Mouse (Mus musculus): ENCODE data around the gene Mfsd8.
A peak's percentile ranks its signal among the peaks of the same experiment; 100 is the strongest.
"Not testable (repeated sequence)": the region's sequence is repeated elsewhere in the genome, so short reads cannot be mapped to it uniquely, and the experiment has no call there.

Mfsd8 gene

GRCm38 (mm10) chr3:40846473-40846956 is at the start of gene Mfsd8:
Gene Mfsd8 (minus strand): TSS chr3:40846886.
- H3K9me3 ChIP-seq (ENCODE audit: low read length); H3K27me3 ChIP-seq (ENCODE audit: insufficient read depth, low read length); H3K36me3 ChIP-seq (ENCODE audit: insufficient read depth, low read length); H3K4me1 ChIP-seq (replicated peaks; ENCODE audit: low read depth, low read length): not testable (repeated sequence)
- 0 out of 2 replicates have a peak, but pooled peaks have one; percentile 18 for TF ChIP-seq CTCF (conservative IDR thresholded peaks at IDR 0.05; ENCODE audit: low read length)
- H3K4me3 ChIP-seq (replicated peaks; ENCODE audit: low read length) = peak within 1 kb of the TSS; percentile 81

GRCm38 (mm10) chr3:40894336-40894735 is 47.6 kb upstream of the Mfsd8 start:
- peak overlapping the region; percentile 83 for H3K4me3 ChIP-seq (replicated peaks; ENCODE audit: low read length)
- H3K36me3 ChIP-seq (ENCODE audit: insufficient read depth, low read length); H3K27me3 ChIP-seq (ENCODE audit: insufficient read depth, low read length); H3K9me3 ChIP-seq (ENCODE audit: low read length); H3K4me1 ChIP-seq (replicated peaks; ENCODE audit: low read depth, low read length): not testable (repeated sequence)

- peak; percentile 18 for TF ChIP-seq CTCF (conservative IDR thresholded peaks at IDR 0.05; ENCODE audit: low read length)
- H3K36me3 ChIP-seq (ENCODE audit: insufficient read depth, low read length); H3K4me1 ChIP-seq (replicated peaks; ENCODE audit: low read depth, low read length); H3K9me3 ChIP-seq (ENCODE audit: low read length); H3K27me3 ChIP-seq (ENCODE audit: insufficient read depth, low read length): not testable (repeated sequence)
- H3K4me3 ChIP-seq (replicated peaks; ENCODE audit: low read length) = peak overlapping the region; percentile 83
Measured at GRCm38 (mm10) chr3:40893816-40894258, 47.2 kb upstream of the Mfsd8 start.

GRCm38 (mm10) chr3:40853123-40853738 is 6.5 kb upstream of the Mfsd8 start:
- H3K9me3 ChIP-seq (ENCODE audit: low read length); H3K27me3 ChIP-seq (ENCODE audit: insufficient read depth, low read length); H3K36me3 ChIP-seq (ENCODE audit: insufficient read depth, low read length); H3K4me3 ChIP-seq (replicated peaks; ENCODE audit: low read length); H3K4me1 ChIP-seq (replicated peaks; ENCODE audit: low read depth, low read length): not testable (repeated sequence)

GRCm38 (mm10) chr3:40847936-40848335 is 1.2 kb upstream of the Mfsd8 start:
- not testable (repeated sequence) for H3K4me1 ChIP-seq (replicated peaks; ENCODE audit: low read depth, low read length); H3K9me3 ChIP-seq (ENCODE audit: low read length); H3K4me3 ChIP-seq (replicated peaks; ENCODE audit: low read length); H3K36me3 ChIP-seq (ENCODE audit: insufficient read depth, low read length); H3K27me3 ChIP-seq (ENCODE audit: insufficient read depth, low read length)

- not testable (repeated sequence) for H3K27me3 ChIP-seq (ENCODE audit: insufficient read depth, low read length); H3K36me3 ChIP-seq (ENCODE audit: insufficient read depth, low read length)
Measured at GRCm38 (mm10) chr3:40847018-40847417, 332 bp upstream of the Mfsd8 start.

GRCm38 (mm10) chr3:40846957-40847017 is 101 bp upstream of the Mfsd8 start, which contains the start of gene Abhd18:
Gene Abhd18 (plus strand): TSS chr3:40846970.
- H3K4me1 ChIP-seq (replicated peaks; ENCODE audit: low read depth, low read length); H3K9me3 ChIP-seq (ENCODE audit: low read length); H3K36me3 ChIP-seq (ENCODE audit: insufficient read depth, low read length); H3K27me3 ChIP-seq (ENCODE audit: insufficient read depth, low read length): not testable (repeated sequence)
- peak within 1 kb of the TSS; percentile 81 for H3K4me3 ChIP-seq (replicated peaks; ENCODE audit: low read length)

More at GRCm38 (mm10) chr3:40847018-40847417, 332 bp upstream of the Mfsd8 start:
- not testable (repeated sequence) for H3K4me1 ChIP-seq (replicated peaks; ENCODE audit: low read depth, low read length); H3K9me3 ChIP-seq (ENCODE audit: low read length)
- peak overlapping the region; percentile 81 for H3K4me3 ChIP-seq (replicated peaks; ENCODE audit: low read length)

- peak overlapping the region; percentile 81 for H3K4me3 ChIP-seq (replicated peaks; ENCODE audit: low read length)
- H3K9me3 ChIP-seq (ENCODE audit: low read length); H3K36me3 ChIP-seq (ENCODE audit: insufficient read depth, low read length); H3K4me1 ChIP-seq (replicated peaks; ENCODE audit: low read depth, low read length); H3K27me3 ChIP-seq (ENCODE audit: insufficient read depth, low read length): not testable (repeated sequence)
Measured at GRCm38 (mm10) chr3:40845521-40845920, 1.2 kb downstream of the Mfsd8 start.

GRCm38 (mm10) chr3:40813275-40813674 is 33.4 kb downstream of the Mfsd8 start:
- Histone ChIP-seq H3K36me3 (ENCODE audit: insufficient read depth, low read length) (peaks cover 87% of the 10 kb centered on the region), H3K9me3 (ENCODE audit: low read length) (no peaks in the 10 kb centered on the region), H3K27me3 (ENCODE audit: insufficient read depth, low read length) (no peaks in the 10 kb centered on the region), H3K4me1 (replicated peaks; ENCODE audit: low read depth, low read length) (peaks cover 15% of the 10 kb centered on the region), H3K4me3 (replicated peaks; ENCODE audit: low read length) (no peak overlapping the region)
- TF ChIP-seq POU5F1 (IDR thresholded peaks at IDR 0.05; ENCODE audit: borderline replicate concordance, low read length) (no peak), CTCF (conservative IDR thresholded peaks at IDR 0.05; ENCODE audit: low read length) (no peak), NANOG (IDR thresholded peaks at IDR 0.05; ENCODE audit: borderline replicate concordance, low read length) (no peak)

- TF ChIP-seq POU5F1 (IDR thresholded peaks at IDR 0.05; ENCODE audit: borderline replicate concordance, low read length) (no peak), CTCF (conservative IDR thresholded peaks at IDR 0.05; ENCODE audit: low read length) (no peak), NANOG (IDR thresholded peaks at IDR 0.05; ENCODE audit: borderline replicate concordance, low read length) (no peak)
- peaks cover 33% of the 10 kb centered on the region for H3K4me1 ChIP-seq (replicated peaks; ENCODE audit: low read depth, low read length)
- H3K27me3 ChIP-seq (ENCODE audit: insufficient read depth, low read length) = no peaks in the 10 kb centered on the region
- H3K4me3 ChIP-seq (replicated peaks; ENCODE audit: low read length) = no peak overlapping the region
- H3K9me3 ChIP-seq (ENCODE audit: low read length) = no peaks in the 10 kb centered on the region
- H3K36me3 ChIP-seq (ENCODE audit: insufficient read depth, low read length) = peaks cover 88% of the 10 kb centered on the region
Measured at GRCm38 (mm10) chr3:40809894-40810293, 36.8 kb downstream of the Mfsd8 start.
